Mouse (Mus musculus): ENCODE measurements around the gene Fis1. TPM values are rescaled to one million over a fixed set of nuclear protein-coding genes. Genes with fewer than 3 reads are reported as not detected.
A peak's percentile ranks its signal among the peaks of the same experiment; 100 is the strongest.

The Fis1 gene
- total and polyA plus RNA-seq, 3 experiments = 142 to 207 (median 152) TPM

DNA sequence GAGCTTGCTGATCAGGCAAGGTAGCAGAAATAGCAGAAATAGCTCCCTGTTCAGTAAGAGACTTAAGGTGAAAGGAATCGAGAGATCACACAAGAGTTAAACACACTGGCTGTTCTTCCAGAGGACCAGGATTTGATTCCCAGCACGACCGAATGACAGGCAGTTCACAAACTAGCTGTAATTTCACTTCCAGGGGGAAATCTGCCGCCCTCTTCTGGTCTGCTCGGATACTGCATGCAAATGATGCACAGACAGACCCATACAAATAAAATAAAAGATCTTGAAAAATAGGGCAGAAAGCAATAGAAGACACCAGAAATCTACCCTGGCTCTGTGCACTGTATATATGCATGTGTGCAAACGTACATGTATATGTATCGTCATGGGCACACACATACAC is 47.4 kb upstream of the Fis1 start:
- Histone ChIP-seq H3K9ac (ENCODE audit: insufficient read depth, low read depth) (no peak overlapping the region), H3K79me2 (replicated peaks; ENCODE audit: control insufficient read depth, extremely low read depth, insufficient read depth, poor library complexity, severe bottlenecking) (no peaks in the 10 kb centered on the region), H3K27me3 (replicated peaks) (peaks cover 8% of the 10 kb centered on the region), H3K4me2 (ENCODE audit: insufficient read depth, low read depth, poor library complexity, severe bottlenecking) (no peak overlapping the region), H3K36me3 (replicated peaks in 1 of 2; ENCODE audit: control insufficient read depth in 1 of 2, insufficient read depth in 1 of 2, low read length in 1 of 2) (peaks cover 0 to 2% of the 10 kb centered on the region in 2 experiments), H3K27ac (ENCODE audit: insufficient read depth, low read depth) (no peak overlapping the region), H3K4me1 (ENCODE audit: control insufficient read depth in 1 of 2, insufficient read depth in 2 of 2) (peaks cover 0 to 16% of the 10 kb centered on the region in 2 experiments; a peak in 2 of 4 replicates), H3K9me3 (replicated peaks; ENCODE audit: low read length) (peaks cover 5% of the 10 kb centered on the region), H3K4me3 (replicated peaks in 1 of 3; ENCODE audit: low read depth in 2 of 3, low read length in 2 of 3, poor library complexity in 1 of 3) (no peak overlapping the region)
- dilution Hi-C loops (cut with MboI; ENCODE audit: extremely low pct_ligation_motif_present, extremely low pct_unique_long_range_greater_than_20kb, low sequenced_read_pairs) (no loop called here), in situ Hi-C loops (cut with MboI; ENCODE audit: low pct_ligation_motif_present, low pct_unique_long_range_greater_than_20kb, low sequenced_read_pairs) (no loop called here)
- DNase-seq (ENCODE audit: extremely low read depth) = peak; percentile 43
- TF ChIP-seq SIN3A (IDR thresholded peaks at IDR 0.05; ENCODE audit: low read length) (no peak), MAX (IDR thresholded peaks at IDR 0.05; ENCODE audit: low read length) (no peak), SMC3 (IDR thresholded peaks at IDR 0.05; ENCODE audit: low read depth, low read length) (peak; percentile 16; the same call in 1 of the 2 replicates), BHLHE40 (IDR thresholded peaks at IDR 0.05; ENCODE audit: low read depth, low read length) (no peak), MAZ (IDR thresholded peaks at IDR 0.05; ENCODE audit: low read depth, low read length) (no peak), RAD21 (IDR thresholded peaks at IDR 0.05; ENCODE audit: low read depth, low read length) (peak; percentile 6), CTCF (conservative IDR thresholded peaks at IDR 0.05 in 1 of 2, IDR thresholded peaks at IDR 0.05 in 1 of 2; ENCODE audit: low read depth in 2 of 2, low read length in 2 of 2) (peak; percentile 38 to 58), GABPA (IDR thresholded peaks at IDR 0.05; ENCODE audit: insufficient replicate concordance, low read depth, low read length) (no peak)

DNA sequence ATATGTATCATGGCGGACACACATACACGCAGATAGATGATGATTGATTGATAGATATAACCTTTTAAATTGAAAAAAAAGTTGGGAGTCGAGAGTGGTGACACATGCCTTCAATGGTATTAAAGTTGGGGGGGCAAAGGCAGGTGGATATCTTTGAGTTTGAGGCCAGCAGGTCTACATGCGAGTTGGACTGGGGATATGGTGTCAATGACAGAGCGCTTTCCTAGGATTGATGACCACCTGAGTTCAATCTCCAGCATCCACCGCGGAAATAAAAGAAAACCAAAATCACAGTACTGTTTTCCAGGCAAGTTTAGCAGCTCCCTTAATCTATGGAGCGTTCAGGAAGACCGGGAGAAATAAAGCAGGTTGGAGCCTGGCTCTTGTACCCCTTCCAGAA is 45.5 kb upstream of the Fis1 start:
- Histone ChIP-seq H3K36me3 (replicated peaks in 1 of 2; ENCODE audit: control insufficient read depth in 1 of 2, insufficient read depth in 1 of 2, low read length in 1 of 2) (peaks cover 3 to 19% of the 10 kb centered on the region in 2 experiments), H3K79me2 (replicated peaks; ENCODE audit: control insufficient read depth, extremely low read depth, insufficient read depth, poor library complexity, severe bottlenecking) (no peaks in the 10 kb centered on the region), H3K4me3 (replicated peaks in 1 of 3; ENCODE audit: low read depth in 2 of 3, low read length in 2 of 3, poor library complexity in 1 of 3) (peak overlapping the region; percentile 66 to 82 (median 80)), H3K9me3 (replicated peaks; ENCODE audit: low read length) (peaks cover 5% of the 10 kb centered on the region), H3K27me3 (replicated peaks) (peaks cover 2% of the 10 kb centered on the region), H3K27ac (ENCODE audit: insufficient read depth, low read depth) (no peak overlapping the region), H3K4me1 (ENCODE audit: control insufficient read depth in 1 of 2, insufficient read depth in 2 of 2) (peaks cover 0 to 16% of the 10 kb centered on the region in 2 experiments; a peak in 2 of 4 replicates), H3K9ac (ENCODE audit: insufficient read depth, low read depth) (peak overlapping the region; percentile 57), H3K4me2 (ENCODE audit: insufficient read depth, low read depth, poor library complexity, severe bottlenecking) (peak overlapping the region; percentile 84)
- dilution Hi-C loops (cut with MboI; ENCODE audit: extremely low pct_ligation_motif_present, extremely low pct_unique_long_range_greater_than_20kb, low sequenced_read_pairs) (no loop called here), in situ Hi-C loops (cut with MboI; ENCODE audit: low pct_ligation_motif_present, low pct_unique_long_range_greater_than_20kb, low sequenced_read_pairs) (no loop called here)
- DNase-seq (ENCODE audit: extremely low read depth) = no peak
- TF ChIP-seq RCOR1 (conservative IDR thresholded peaks at IDR 0.05; ENCODE audit: low read depth, low read length) = no peak
- no peak for TF ChIP-seq ZNF384 (IDR thresholded peaks at IDR 0.05; ENCODE audit: low read depth, low read length)
- TF ChIP-seq SMC3 (IDR thresholded peaks at IDR 0.05; ENCODE audit: low read depth, low read length) = no peak
- TF ChIP-seq ZKSCAN1 (IDR thresholded peaks at IDR 0.05; ENCODE audit: borderline replicate concordance, low read depth, low read length) = no peak
- 0 out of 2 replicates have a peak, but pooled peaks have one; percentile 4 for TF ChIP-seq ETS1 (conservative IDR thresholded peaks at IDR 0.05; ENCODE audit: low read depth, low read length)
- TF ChIP-seq E2F4 (IDR thresholded peaks at IDR 0.05; ENCODE audit: insufficient replicate concordance, low read depth, low read length) = no peak
- TF ChIP-seq ELF1 (IDR thresholded peaks at IDR 0.05; ENCODE audit: low read depth, low read length) = no peak
- no peak for TF ChIP-seq ZMIZ1 (IDR thresholded peaks at IDR 0.05; ENCODE audit: low read depth, low read length)
